Mouse (Mus musculus) midbrain, postnatal 0 days (tissue): ENCODE measurements around the gene Gps2. TPM values are rescaled to one million over a fixed set of nuclear protein-coding genes. Genes with fewer than 3 reads are reported as not detected.
"Not testable (repeated sequence)": the region's sequence is repeated elsewhere in the genome, so short reads cannot be mapped to it uniquely, and the experiment has no call there.

Source experiments
- ATAC-seq: fragments of 200-750 bp; cut with Nextera tagmentation; 2 replicates; pipeline ENCODE4 v1.8.0; 2017; ENCODE audit warnings: moderate number of reproducible peaks, mild to moderate bottlenecking, moderate TSS enrichment, moderate library complexity; ENCODE audit not compliant: low FRiP score
- DNase-seq: peaks from one replicate; pipeline ENCODE4 v3.0.0-alpha.2; 2015; ENCODE audit warnings: low spot score
- H3K27ac ChIP-seq: fragments of 300-500 bp; sonication (generic); 2 replicates; pipeline ENCODE4 v1.5.1; 2014; ENCODE audit warnings: low read depth, mild to moderate bottlenecking, low read length, mixed read lengths
- H3K27me3 ChIP-seq: fragments of 300-500 bp; sonication (generic); 2 replicates; pipeline ENCODE4 v1.6.1; 2014; ENCODE audit warnings: low read length, control low read depth, mixed read lengths; ENCODE audit not compliant: insufficient read depth
- H3K36me3 ChIP-seq: fragments of 300-500 bp; sonication (generic); 2 replicates; pipeline ENCODE4 v1.6.1; 2014; ENCODE audit warnings: low read length, control low read depth, mixed read lengths; ENCODE audit not compliant: insufficient read depth
- H3K4me1 ChIP-seq: fragments of 300-500 bp; sonication (generic); 2 replicates; pipeline ENCODE4 v1.6.1; 2014; ENCODE audit warnings: mild to moderate bottlenecking, control low read depth, antibody characterized with exemption, low read length, mixed read lengths; ENCODE audit not compliant: insufficient read depth
- H3K4me2 ChIP-seq: fragments of 300-500 bp; sonication (generic); 2 replicates; pipeline ENCODE4 v1.6.1; 2014; ENCODE audit warnings: low read depth, mild to moderate bottlenecking, low read length, mixed read lengths; ENCODE audit not compliant: poor library complexity, severe bottlenecking
- H3K4me3 ChIP-seq: fragments of 300-500 bp; sonication (generic); 2 replicates; pipeline ENCODE4 v1.5.1; 2014; ENCODE audit warnings: low read depth, mild to moderate bottlenecking, low read length, moderate library complexity
- H3K9ac ChIP-seq: fragments of 300-500 bp; sonication (generic); replicated peaks from 2 replicates; pipeline ENCODE4 v1.6.1; 2014; ENCODE audit warnings: mild to moderate bottlenecking, low read length, moderate library complexity, mixed read lengths; ENCODE audit not compliant: poor library complexity, severe bottlenecking
- H3K9me3 ChIP-seq: fragments of 300-500 bp; sonication (generic); 2 replicates; pipeline ENCODE4 v1.6.1; 2016; ENCODE audit warnings: low read length, control low read depth
- CTCF ChIP-seq: IDR thresholded peaks from 2 replicates; pipeline ENCODE4 v1.5.1; 2016; ENCODE audit warnings: antibody characterized with exemption, mild to moderate bottlenecking
- WGBS: fragments of 180-500 bp; shearing (Covaris S2); extraction: QIAGEN DNeasy Blood & Tissue Kit; methylation state at CpG from one replicate; pipeline ENCODE4 v1.1.7; 2014; 5-methylcytosine and 5-hydroxymethylcytosine counted together
- polyA plus RNA-seq: library from polyadenylated mRNA; unstranded; fragments of >200 nt; fragmentation: Nextera tagmentation; extraction: Ambion mirVana; gene quantifications from 2 replicates; pipeline ENCODE4 v1.2.1, GENCODE M21; 2015
- total RNA-seq: library from RNA; depleted of rRNA; stranded (reverse); fragments of >200 nt; gene quantifications from 2 replicates; pipeline ENCODE4 v1.2.3, GENCODE M21; 2014

Gps2 gene
- total and polyA plus RNA-seq, 2 experiments from 2014 or later: 47.6 to 60.3 TPM

DNA sequence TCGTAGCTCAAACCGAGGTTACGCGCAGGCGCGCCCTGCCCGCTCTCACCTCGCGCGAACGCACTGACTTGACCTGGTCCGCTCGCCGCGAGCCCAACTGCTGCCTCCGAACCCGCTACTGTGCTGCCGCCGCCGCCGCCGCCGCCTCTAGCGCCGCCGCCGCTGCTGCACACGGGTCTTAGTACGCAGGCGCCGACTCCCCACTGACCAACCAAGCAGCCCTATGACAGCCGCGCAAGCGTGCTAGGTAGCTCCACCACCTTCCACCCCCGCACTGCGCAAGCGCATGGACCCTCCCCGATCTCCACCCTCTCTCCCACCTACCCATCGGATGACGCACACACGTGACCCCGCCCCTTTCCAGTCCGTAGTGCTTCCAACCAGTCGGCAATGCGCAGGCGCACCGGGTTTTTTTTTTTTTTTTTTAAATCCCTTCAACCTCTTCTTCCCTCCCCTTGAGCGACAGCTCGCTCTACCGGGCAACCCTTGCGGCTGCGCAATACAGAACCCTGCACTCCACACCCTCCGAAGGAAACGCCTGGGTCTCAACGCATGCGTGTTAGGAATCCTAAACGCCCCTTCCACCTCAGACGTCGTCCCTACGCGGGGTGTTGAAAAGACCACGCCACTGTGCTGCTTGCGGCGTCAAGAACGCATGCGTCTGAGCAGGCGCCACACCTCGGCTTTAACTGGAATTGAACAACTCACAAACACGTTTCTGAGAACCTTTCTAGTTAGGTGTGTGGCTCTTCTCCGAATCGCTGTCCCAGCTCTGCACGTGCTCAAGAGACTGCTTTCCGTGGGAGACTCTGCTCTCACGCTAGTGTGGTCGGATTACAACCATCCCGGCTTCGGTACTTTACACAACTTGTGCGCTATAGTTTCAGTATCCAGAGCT lies 7.7 kb downstream of the Gps2 start, which contains the start of gene Eif5a:
TSS of gene Eif5a (minus strand) at position 845 of the 898 bp plus-strand sequence.
- under 1% methylated on average over 77 of the region's 78 CpGs for WGBS
- peak within 1 kb of the TSS; percentile 98 for H3K4me2 ChIP-seq
- ATAC-seq (peak; percentile 98), DNase-seq (peak; percentile 100)
- H3K27me3 ChIP-seq: no peaks in the 10 kb centered on the region
- peaks cover 5% of the 10 kb centered on the region for H3K4me1 ChIP-seq
- peak; percentile 83 for TF ChIP-seq CTCF
- H3K36me3 ChIP-seq: peaks cover 14% of the 10 kb centered on the region
- peak within 1 kb of the TSS; percentile 94 for H3K27ac ChIP-seq
- no peaks in the 10 kb centered on the region for H3K9me3 ChIP-seq
- peak within 1 kb of the TSS; percentile 98 for H3K9ac ChIP-seq
- peak within 1 kb of the TSS; percentile 88 for H3K4me3 ChIP-seq

- Histone ChIP-seq H3K9me3 (no peaks in the 10 kb centered on the region), H3K4me2 (peak overlapping the region; percentile 51), H3K27me3 (no peaks in the 10 kb centered on the region), H3K36me3 (peaks cover 11% of the 10 kb centered on the region), H3K9ac (no peak overlapping the region; the same call in 1 of the 2 replicates), H3K27ac (peak overlapping the region; percentile 84), H3K4me1 (peaks cover 5% of the 10 kb centered on the region), H3K4me3 (peak overlapping the region; percentile 44)
- TF ChIP-seq CTCF: no peak; the same call in 1 of the 2 replicates
- 1% methylated on average over 12 of the region's 12 CpGs for WGBS
- ATAC-seq (no peak), DNase-seq (no peak)
Observed at GRCm38 (mm10) chr11:69922012-69922756, 8.5 kb downstream of the Gps2 start.

GRCm38 (mm10) chr11:69922796-69923195 lies 9.1 kb downstream of the Gps2 start:
- H3K4me1 ChIP-seq: peaks cover 5% of the 10 kb centered on the region
- no peak overlapping the region; the same call in 1 of the 2 replicates for H3K4me3 ChIP-seq
- no peak for TF ChIP-seq CTCF
- 0 out of 2 replicates have a peak overlapping the region, but pooled peaks have one; percentile 84 for H3K27ac ChIP-seq
- ATAC-seq (no peak), DNase-seq (no peak)
- H3K9me3 ChIP-seq: no peaks in the 10 kb centered on the region
- H3K9ac ChIP-seq: no peak overlapping the region
- H3K36me3 ChIP-seq: peaks cover 6% of the 10 kb centered on the region
- no peak overlapping the region for H3K4me2 ChIP-seq
- H3K27me3 ChIP-seq: no peaks in the 10 kb centered on the region
- 69% methylated on average over 3 of the region's 3 CpGs for WGBS

DNA sequence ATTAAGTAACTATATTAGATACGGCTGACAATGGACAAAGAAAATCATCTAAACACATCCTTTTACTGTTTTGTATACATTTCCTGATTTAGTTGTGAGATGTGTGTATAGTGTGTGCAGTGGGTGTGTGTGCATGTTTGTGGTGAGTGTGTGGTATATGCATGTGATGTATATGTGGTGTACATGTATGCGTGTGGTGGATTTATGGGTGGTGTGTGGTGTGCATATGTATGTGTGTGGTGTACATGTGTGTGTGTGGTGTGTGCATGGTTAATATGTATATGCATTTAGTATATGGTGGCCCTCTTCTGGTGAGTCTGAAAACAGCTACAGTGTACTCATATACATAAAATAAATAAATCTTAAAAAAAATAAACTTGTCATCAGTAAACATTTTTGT lies 13.8 kb downstream of the Gps2 start:
- H3K9me3 ChIP-seq: no peaks in the 10 kb centered on the region
- H3K9ac ChIP-seq: no peak overlapping the region
- H3K4me3 ChIP-seq: no peak overlapping the region
- H3K27ac ChIP-seq: no peak overlapping the region
- H3K4me1 ChIP-seq: no peaks in the 10 kb centered on the region
- DNase-seq (no peak), ATAC-seq (no peak)
- no peaks in the 10 kb centered on the region for H3K27me3 ChIP-seq
- 92% methylated on average over 2 of the region's 2 CpGs for WGBS
- no peak overlapping the region for H3K4me2 ChIP-seq
- TF ChIP-seq CTCF: peak; percentile 17; the same call in 1 of the 2 replicates
- H3K36me3 ChIP-seq: no peaks in the 10 kb centered on the region

- H3K4me1 ChIP-seq: no peaks in the 10 kb centered on the region
- H3K36me3 ChIP-seq: no peaks in the 10 kb centered on the region
- H3K9ac ChIP-seq: no peak overlapping the region
- WGBS: 83% methylated on average over 4 of the region's 4 CpGs
- H3K27me3 ChIP-seq: no peaks in the 10 kb centered on the region
- no peak for TF ChIP-seq CTCF
- H3K9me3 ChIP-seq: no peaks in the 10 kb centered on the region
- ATAC-seq (no peak), DNase-seq (no peak)
- no peak overlapping the region for H3K27ac ChIP-seq
- no peak overlapping the region for H3K4me2 ChIP-seq
- H3K4me3 ChIP-seq: no peak overlapping the region
Observed at GRCm38 (mm10) chr11:69929712-69930111, 16.0 kb downstream of the Gps2 start.

DNA sequence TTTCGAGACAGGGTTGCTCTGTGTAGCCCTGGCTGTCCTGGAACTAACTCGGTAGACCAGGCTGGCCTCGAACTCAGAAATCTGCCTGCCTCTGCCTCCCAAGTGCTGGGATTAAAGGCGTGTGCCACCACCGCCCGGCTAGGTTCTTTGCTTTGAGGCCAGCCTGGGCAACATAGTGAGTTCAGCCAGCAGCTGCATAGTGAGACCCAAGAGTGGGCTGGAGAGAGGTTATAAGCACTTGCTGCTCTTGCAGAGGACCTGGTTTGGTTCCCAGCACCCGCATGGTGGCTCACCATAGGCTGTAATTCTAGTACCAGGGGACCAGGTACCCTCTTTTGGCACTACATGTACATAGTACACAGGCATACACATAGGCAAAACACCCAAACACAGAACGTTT lies 16.5 kb downstream of the Gps2 start:
- not testable (repeated sequence) for H3K4me2 ChIP-seq, DNase-seq, H3K9ac ChIP-seq, H3K36me3 ChIP-seq, H3K27me3 ChIP-seq, H3K4me1 ChIP-seq, H3K9me3 ChIP-seq, H3K27ac ChIP-seq, H3K4me3 ChIP-seq, ATAC-seq
- WGBS: 89% methylated on average over 8 of the region's 8 CpGs
